Mouse (Mus musculus) gastrocnemius, postnatal 14 days (tissue): ENCODE results near the gene Zfp275. TPM values are rescaled to one million over a fixed set of nuclear protein-coding genes. Genes with fewer than 3 reads are reported as not detected.
"Not testable (repeated sequence)": the region's sequence is repeated elsewhere in the genome, so short reads cannot be mapped to it uniquely, and the experiment has no call there.

Source experiments
- DNase-seq: peaks from one replicate; pipeline ENCODE4 v3.0.0; 2021; ENCODE audit warnings: mixed read lengths
- intact Hi-C: fragments of 180-260 bp; cut with DNase I; formaldehyde crosslinking; loops from one replicate; pipeline ENCODE4 v1.15.1; 2025; ENCODE audit warnings: low total_unique reads
- long read RNA-seq, 2 experiments: library from polyadenylated mRNA; stranded (forward); transcript quantifications; one replicate each; pipeline ENCODE4 v2.0.0; 2021
- total RNA-seq, 2 experiments: library from RNA; stranded (reverse); gene quantifications; 2 replicates each; pipeline ENCODE4 v1.2.3; 2021

Gene Zfp275
- 1 to 10 TPM; 5.5 to 6.1 TPM for total RNA-seq
- long read RNA-seq, experiment 1, partial matches to known transcripts, result 0 of 1 reads
- long read RNA-seq, experiment 1, other reads (novel, unspliced or antisense), result 1 of 1 reads
- long read RNA-seq, experiment 2, partial matches to known transcripts, result 0 of 1 reads
- long read RNA-seq, experiment 2, other reads (novel, unspliced or antisense), result 1 of 1 reads

DNA sequence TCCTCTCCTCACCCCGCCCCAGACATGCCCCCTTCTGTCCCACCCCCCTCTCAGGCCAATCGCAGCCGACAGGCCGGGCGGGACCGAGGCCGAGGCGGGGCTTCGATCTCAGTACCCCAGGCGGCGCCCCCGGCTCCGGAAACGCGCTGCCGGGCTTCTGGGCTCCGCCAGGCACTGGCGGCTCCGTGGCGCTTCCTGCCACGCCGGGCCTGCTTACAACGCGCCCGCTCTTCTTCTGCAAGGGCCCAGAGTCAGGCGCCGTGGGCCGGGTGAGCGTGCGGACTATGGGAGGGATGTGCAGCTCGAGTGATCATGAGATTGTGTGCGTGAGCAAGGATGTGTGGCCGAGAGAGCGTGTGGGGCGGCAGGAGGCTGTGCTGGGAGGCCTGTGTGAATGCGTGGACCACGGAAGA is at the start of gene Zfp275:
TSS of gene Zfp275 (plus strand) at position 139 of the 413 bp plus-strand sequence.
- intact Hi-C loops, result no loop called here
- DNase-seq, result peak; percentile 77

DNA sequence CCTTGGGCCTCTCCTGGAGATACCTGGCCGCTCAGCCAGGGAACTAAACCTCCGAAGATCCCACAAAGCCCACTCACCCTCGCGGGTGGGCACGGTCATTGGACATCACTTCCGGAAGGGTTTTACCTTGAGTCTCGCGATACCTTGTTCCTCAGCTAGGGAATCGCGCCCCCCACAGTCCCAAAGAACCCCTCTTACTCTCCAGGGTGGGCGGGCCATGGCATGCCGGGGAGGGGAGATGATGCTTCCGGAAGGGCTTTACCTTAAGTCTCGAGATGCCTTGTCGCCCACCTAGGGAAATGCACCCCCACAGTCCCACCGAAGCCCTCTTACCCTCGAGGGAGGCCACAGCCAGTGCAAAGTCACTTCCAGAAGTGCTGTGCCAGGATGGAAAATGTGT is 49.5 kb upstream of the Zfp275 start, which contains the start of the genes Xlr5a and Xlr5c:
TSS of gene Xlr5a (minus strand) at position 101 of the 400 bp plus-strand sequence.
TSS of gene Xlr5c (minus strand) at position 101 of the 400 bp plus-strand sequence.
- intact Hi-C loops, DNase-seq: not testable (repeated sequence)

DNA sequence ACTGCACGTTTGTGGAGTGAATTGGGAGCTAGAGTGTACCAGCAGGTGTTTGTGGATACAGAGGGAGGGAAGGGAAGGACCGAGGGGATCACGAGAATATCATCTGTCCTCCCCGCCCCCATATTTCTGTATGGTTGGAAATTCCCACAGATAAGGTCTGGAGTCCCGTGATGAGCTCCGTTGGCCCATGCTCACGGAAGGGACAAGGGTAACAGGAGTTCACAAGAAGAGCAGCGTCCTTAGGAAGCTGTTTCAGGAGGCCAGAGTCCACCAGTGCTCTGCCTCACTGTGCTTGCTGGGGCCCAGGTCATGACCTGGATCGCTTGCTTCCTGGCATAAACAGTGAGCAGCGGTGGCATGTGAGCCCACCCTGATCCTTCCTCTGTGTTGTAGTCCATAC is 46.7 kb upstream of the Zfp275 start:
- DNase-seq, intact Hi-C loops: not testable (repeated sequence)

DNA sequence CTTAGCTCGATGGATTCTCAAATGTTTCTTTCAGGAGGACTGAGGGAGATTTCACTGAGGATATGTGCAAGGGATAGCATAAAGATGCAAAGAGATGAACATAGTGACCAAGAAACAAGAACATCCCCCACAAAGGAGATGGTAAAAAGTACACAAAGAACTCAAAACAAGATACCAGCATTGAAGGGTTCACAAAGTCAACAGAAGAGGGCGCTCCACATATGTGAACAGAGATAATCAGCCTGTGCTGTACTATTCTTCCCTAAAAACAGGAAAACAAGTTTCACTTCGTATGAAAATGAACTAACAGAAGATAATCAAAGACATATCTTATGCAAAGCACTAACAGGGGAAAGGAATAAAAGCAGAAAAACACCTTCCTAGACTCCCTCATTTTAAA is 29.9 kb upstream of the Zfp275 start:
- intact Hi-C loops, result loop anchor here (10.0 kb wide), 1 partner anchor 122 kb away; the partner anchor contains the start of gene Trex2
- DNase-seq, result no peak

DNA sequence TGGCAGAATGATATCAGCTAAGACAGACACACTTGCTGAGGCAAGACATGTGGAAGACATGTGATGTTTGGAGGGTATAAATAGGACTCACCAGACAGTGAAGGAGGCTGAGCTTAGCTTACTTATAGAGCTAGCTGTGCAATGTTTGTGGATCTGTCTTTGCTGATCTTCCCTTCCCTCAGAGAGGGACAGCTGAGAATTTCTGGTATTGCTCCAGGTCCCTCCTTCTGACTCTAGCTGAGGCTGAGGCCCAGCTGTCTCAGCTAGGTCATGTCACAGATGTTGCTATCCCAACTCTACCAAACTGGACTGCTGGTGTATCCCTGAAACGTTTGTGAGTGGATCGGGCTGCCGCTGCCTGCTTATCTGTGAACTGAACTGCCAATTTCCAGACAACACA is 21.4 kb upstream of the Zfp275 start:
- intact Hi-C loops, result no loop called here
- DNase-seq, result no peak

DNA sequence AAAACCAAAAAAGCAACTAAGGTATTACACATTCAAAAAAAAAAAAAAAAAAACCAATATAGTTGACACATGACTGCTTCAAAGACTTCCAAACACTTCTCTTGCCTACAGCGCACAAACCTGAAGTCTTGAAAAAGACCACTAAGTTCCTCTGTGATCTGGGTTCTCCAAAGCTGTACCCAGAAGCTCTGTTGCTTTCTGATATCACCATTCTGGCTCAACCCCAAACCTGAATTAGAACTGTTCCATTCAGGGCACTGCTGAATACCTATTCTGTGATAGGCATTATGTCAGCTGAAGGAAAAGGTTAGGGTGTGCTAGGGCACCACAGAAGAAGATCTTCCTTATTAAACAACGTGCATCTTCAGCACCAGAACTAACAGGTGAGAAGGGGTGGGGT is 15.2 kb upstream of the Zfp275 start:
- intact Hi-C loops, result no loop called here

DNA sequence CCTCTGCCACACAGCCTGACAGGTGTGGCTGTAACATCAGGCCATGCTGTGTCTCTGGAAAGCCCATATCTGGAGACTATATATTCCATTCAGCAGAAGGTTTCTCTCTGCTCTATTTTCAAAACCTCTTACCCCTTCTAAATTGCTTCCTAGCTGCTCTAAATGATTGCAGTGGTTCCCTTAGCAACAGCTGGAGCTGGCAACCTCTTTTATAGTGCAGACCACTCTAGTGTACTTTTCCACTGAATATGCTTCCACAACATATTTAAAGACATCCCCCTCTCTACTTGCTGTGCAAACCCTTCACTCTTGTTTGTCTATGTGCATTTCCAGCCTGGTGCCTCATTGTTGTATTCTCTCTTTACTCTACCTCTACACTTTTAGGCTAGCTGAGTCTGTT is 8.9 kb upstream of the Zfp275 start:
- no peak for DNase-seq
- intact Hi-C loops, result no loop called here

More for the DNA sequence above, 15.2 kb upstream of the Zfp275 start:
- DNase-seq, result no peak

DNA sequence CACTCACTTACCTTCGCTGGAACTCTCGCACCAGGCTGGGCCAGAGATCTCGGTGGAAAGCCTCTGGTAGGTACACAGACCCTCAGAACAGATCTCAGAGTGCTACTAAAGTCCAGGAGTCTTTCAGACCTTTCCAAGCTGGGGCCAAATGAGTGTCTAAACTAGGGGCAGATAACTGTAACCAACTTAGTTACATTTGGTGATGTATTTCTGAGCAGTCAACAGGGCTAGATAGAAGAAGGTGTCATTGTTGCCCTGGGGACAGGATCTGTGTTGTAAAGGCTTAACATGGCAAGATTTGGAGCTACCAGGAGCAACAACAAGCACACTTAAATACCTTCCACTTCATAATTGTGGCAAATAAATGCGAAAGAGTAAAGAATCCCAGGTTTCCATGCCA is 5.7 kb upstream of the Zfp275 start, which contains the start of gene Gm45015:
TSS of gene Gm45015 (minus strand) at position 101 of the 400 bp plus-strand sequence.
- intact Hi-C loops, result no loop called here
- DNase-seq, result no peak

DNA sequence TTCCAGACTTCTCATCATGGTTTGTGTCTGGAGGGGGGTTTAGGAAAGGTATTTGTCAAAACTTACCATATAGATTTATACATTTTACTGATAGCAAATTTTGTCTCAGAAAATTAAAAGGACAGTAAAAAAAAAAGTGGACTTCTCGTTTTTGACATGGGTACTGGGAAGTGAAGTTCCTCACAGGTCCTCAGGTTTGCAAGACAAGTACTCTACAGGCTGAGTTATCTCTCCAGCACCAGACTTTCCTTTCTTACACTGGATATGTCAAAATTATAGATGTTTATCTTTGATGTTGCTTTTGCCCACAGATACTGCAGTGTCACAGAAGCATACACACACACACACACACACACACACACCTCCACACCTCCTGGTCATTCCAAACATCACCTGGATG is 948 bp upstream of the Zfp275 start:
- intact Hi-C loops, result no loop called here
- no peak for DNase-seq

DNA sequence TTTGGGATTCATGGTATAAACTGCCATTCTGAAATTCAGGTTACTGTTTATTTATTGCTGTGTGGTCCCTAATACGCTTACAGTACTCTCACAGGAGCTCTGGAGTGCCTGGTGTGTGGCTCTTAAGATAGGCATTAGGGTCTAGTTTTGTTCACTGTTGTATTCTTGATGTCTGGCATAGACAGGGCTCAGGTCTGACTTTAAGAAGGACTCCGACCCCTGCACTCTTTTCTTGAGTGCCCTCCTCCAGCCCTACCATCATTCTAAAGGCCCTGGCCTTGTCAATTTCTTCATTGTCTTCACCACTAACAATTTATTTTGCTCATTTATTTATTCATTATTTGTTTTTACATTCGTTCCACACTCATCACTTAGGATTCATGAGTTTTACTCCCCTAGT is 353 bp upstream of the Zfp275 start:
- DNase-seq, result no peak
- intact Hi-C loops, result no loop called here

DNA sequence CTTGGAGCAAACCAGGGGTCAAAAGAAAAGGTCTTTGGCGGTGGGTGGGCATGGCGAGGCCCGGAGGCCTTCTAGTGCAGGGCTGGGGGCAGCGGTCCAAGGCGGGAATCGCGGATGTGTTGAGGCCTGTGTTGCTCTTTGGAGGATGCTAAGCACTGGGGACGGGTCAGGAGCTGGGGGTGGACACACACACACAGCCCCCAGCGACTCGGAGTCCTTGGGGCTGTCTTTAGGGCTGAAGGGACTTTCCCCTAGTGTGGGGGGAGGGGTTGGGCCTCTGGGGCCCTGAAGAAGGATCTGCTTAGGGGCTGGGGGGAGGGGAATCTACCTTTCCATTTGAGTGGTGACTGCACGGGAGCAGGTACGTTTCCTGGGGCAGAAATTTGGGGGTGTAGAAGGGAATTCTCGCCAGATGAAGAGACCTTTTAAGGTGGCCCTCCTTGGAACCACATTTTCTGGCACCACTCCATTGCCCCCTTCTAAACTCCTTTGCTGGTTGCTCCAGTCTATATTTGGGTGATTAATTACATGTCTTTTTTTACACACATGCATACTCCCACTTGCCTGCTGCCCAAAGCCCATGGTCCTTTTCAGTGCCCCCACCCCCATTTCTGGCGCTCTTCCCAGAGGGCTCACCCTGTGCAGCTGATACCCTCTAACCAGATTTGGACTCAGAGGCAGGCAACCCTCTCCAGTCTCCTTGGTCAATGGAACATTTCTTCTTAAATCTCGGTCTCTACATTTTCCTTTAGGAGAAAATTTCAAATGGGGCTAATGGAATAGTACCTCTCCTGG is 717 bp downstream of the Zfp275 start:
- intact Hi-C loops, result no loop called here
- peak; percentile 14 for DNase-seq

DNA sequence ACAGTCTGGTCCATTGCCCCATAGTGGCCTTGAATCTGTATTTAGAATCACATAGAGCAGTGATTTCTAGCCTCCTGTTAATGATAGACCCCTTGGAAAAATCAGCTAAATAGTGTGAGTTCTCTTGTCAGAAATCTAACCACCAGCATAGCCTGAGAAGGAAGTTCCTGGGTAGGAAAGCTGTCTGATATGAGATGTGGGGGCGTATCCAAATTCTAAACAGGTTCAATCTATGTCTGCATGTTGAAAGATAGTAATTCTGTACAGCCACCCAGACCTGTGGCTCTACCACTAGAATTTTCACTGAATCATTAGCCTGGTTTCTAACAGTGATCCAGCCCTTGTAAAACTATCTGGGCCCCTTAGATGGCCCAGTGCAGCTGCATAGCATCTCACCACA is 1.4 kb downstream of the Zfp275 start:
- intact Hi-C loops, result no loop called here
- DNase-seq, result no peak

DNA sequence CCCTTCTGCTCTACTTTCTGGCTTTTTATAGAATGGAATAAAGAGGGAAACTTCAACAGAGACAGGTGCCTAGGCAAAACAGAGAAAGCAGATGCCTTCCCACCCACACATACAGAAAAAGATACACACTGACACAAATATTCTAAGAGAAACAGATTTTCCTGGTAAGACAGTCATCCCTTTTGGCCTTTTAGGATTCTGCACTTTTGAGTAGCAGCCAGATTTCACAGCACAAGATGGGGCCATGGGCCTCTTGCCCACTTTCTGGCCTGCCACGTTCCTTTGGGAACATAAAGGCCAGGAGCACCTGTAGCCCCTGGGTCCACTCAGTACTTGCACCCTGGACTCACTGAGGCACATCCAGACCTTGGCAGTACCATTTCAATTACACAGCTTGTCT is 1.9 kb downstream of the Zfp275 start:
- no peak for DNase-seq
- intact Hi-C loops, result no loop called here

DNA sequence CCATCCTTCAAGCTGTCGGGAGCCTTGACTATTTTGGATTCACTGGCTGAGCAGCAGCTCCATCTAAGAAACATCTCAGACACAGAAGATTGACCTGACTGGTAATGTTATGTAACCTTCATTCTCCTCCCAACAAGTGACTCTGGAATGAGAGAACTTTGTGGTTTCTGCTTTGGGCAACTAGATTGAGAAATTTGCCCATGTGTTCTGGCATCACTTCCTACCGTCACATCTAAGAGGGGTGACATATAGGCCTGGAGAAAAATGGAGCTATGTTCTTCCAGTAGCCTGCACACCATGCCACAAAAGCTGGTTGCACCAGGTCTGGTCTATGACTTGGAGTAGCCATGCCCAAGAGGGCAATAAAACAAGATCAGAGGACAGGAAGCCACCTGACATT is 13.7 kb downstream of the Zfp275 start:
- intact Hi-C loops, result no loop called here
- DNase-seq, result no peak

DNA sequence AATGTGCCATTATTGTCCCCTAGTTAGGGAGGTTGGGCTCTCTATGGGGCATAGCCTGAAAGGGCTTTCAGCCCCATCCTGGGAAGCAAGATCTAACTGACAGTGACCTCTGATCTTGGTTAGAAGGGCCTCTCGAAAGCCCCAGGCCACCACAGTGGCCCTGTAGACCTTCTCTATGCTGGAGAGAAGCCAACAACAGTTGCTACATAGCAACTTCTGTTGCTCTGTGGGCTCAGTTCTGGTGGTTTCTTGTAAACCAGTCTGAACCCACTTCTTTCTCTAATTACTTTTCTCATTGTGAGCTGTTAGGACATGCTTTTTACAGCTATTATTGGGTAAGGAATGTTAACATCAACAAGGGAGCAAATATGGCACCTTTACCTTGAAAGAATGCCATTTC is 14.3 kb downstream of the Zfp275 start:
- intact Hi-C loops, result no loop called here
- DNase-seq, result no peak

DNA sequence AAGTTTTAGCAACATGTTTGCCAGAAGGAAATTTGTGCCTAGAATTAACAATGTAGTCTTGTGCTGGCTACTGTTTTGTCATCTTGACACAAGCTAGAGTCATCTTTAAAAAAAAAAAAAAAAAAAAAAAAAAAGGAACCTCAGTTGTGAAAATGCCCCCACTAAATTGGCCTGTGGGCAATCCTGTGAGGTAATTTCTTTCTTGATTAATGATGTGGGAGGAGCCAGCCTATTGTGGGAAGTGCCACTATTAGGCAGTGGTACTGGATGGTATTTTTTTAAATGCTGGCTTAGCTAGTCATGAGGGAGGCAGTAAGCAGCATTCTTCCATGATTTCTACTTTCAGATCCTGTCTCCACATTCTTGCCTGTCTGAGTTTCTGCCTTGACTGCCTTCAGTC is 20.9 kb downstream of the Zfp275 start:
- intact Hi-C loops, result no loop called here
- DNase-seq, result no peak

DNA sequence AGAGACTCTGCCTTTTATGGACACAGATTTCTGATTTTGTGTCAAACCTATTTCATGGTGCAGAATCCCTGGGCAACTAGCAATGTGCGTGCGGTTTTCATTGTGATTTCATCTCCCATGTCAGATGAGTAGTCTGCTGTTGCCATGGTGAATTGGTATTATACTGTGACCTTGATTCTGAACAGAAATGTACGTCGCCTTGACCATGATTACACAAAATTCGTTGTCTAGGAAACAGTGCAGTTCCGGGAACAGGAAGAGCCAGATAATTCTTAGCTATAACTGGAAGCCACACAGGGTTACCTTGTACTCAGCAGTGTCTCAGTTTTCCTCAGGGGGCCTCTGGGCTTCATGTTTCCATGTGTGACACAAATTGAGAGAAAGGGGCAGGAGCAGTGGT is 42.0 kb downstream of the Zfp275 start:
- intact Hi-C loops, result no loop called here
- no peak for DNase-seq

DNA sequence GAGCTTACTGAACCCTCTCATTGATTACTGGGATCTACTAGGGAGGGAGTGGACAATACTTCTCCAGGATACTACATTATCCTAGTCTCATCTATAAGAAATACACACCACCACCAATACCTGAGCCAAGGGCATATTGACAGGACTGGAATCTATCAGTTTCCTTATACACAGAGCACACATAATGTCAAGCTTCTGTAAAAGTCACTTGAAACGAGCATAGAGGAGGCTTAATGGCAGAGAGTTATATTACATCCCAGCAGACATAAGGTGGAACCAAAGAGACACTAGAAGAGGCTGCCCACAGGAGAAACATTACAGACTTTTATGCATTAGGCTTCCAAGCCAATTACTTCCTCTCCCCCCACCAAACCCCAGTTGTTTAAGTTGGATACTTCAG is 42.5 kb downstream of the Zfp275 start:
- intact Hi-C loops, result no loop called here

DNA sequence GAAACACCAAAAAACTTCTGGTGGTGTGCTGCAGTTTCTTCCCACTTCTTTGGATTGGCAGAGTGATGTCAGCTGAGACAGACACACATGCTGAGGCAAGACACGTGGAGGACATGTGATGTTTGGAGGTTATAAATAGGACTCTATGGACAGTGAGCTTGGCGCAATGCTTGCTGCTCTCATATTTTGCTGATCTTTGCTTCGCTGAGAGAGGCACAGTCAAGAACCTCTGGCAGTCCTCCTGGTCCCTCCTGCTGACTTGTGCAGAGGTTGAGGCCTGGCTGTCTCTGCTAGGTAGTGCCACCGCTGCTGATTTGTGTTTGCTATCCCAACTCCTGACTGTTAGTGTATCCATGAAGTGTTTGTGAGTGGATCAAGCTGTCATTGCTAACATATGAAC is 49.1 kb downstream of the Zfp275 start:
- peak; percentile 16 for DNase-seq
- intact Hi-C loops, result no loop called here

More for the DNA sequence above, 42.5 kb downstream of the Zfp275 start:
- DNase-seq, result no peak

DNA sequence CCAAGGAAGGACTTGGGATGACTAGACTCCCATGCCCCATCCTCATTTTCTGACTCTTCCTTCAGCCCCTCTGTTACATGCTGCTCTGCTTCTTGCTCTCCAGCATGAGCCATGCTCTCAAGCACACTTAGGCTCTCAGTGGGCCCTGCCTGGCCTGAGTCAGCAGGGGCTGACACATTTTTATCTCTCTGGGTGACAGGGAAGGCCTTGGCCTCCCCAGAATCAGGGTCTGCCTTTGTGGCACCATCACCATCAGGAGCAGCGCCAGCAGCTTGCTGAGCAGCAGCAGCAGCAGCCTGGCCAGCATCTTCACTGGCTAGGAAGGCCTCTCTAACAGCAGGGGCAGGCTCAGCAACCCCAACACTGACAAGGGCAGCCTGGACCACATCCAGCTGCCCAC is 54.0 kb downstream of the Zfp275 start:
- intact Hi-C loops, result no loop called here
- DNase-seq, result no peak

DNA sequence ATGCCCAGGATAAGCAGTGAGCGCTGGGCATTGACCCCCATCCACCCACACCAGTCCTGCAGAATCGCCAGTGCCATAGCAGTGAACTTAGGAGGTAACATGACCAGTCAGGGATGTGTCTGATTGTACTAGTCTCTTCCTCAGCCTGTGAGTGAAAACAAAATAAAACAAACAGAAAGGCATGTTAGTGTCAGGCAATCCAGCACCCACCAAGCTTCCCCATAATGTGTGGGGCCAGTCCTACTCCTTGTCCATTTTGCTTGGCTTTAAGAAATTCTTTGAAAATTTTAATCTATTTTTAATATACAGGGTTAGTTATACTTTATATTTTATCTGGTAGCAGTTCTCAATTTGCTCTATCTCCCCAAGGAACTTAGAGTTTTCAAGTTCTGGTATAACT is 56.2 kb downstream of the Zfp275 start, which contains the start of gene Gm18336:
TSS of gene Gm18336 (minus strand) at position 101 of the 400 bp plus-strand sequence.
- intact Hi-C loops, result not testable (repeated sequence)

More for the DNA sequence above, 56.2 kb downstream of the Zfp275 start, which contains the start of gene Gm18336:
- not testable (repeated sequence) for DNase-seq
